Mouse (Mus musculus) neural tube, embryonic 15.5 days (tissue): Measurements from ENCODE around the gene Tmem198. TPM values are rescaled to one million over a fixed set of nuclear protein-coding genes. Genes with fewer than 3 reads are reported as not detected.

Experiments
- ATAC-seq: fragments of 200-750 bp; cut with Nextera tagmentation; 2 replicates; pipeline ENCODE4 v1.8.0; 2017; ENCODE audit warnings: mild to moderate bottlenecking, moderate TSS enrichment, moderate library complexity; ENCODE audit not compliant: low FRiP score
- H3K27ac ChIP-seq: fragments of 300-500 bp; sonication (generic); replicated peaks from 2 replicates; pipeline ENCODE4 v1.5.1; 2015; ENCODE audit warnings: mild to moderate bottlenecking, inconsistent platforms
- H3K27me3 ChIP-seq: fragments of 300-500 bp; sonication (generic); replicated peaks from 2 replicates; pipeline ENCODE4 v1.6.1; 2015; ENCODE audit warnings: inconsistent platforms
- H3K36me3 ChIP-seq: fragments of 300-500 bp; sonication (generic); 2 replicates; pipeline ENCODE4 v1.6.1; 2015; ENCODE audit warnings: inconsistent platforms
- H3K4me1 ChIP-seq: fragments of 300-500 bp; sonication (generic); 2 replicates; pipeline ENCODE4 v1.6.1; 2015; ENCODE audit warnings: inconsistent platforms
- H3K4me2 ChIP-seq: fragments of 300-500 bp; sonication (generic); 2 replicates; pipeline ENCODE4 v1.6.1; 2015; ENCODE audit warnings: inconsistent platforms, mild to moderate bottlenecking, moderate library complexity
- H3K4me3 ChIP-seq: fragments of 300-500 bp; sonication (generic); replicated peaks from 2 replicates; pipeline ENCODE4 v1.5.1; 2015; ENCODE audit warnings: mild to moderate bottlenecking, inconsistent platforms
- H3K9ac ChIP-seq: fragments of 300-500 bp; sonication (generic); replicated peaks from 2 replicates; pipeline ENCODE4 v1.6.1; 2015; ENCODE audit warnings: mild to moderate bottlenecking, inconsistent platforms
- H3K9me3 ChIP-seq: fragments of 300-500 bp; sonication (generic); replicated peaks from 2 replicates; pipeline ENCODE4 v1.6.1; 2016; ENCODE audit warnings: inconsistent platforms
- WGBS: fragments of 180-500 bp; shearing (Covaris S2); methylation state at CpG from one replicate; pipeline ENCODE4 v1.1.7; 2015; ENCODE audit warnings: mixed read lengths; 5-methylcytosine and 5-hydroxymethylcytosine counted together
- polyA plus RNA-seq: library from polyadenylated mRNA; unstranded; fragments of >200 nt; fragmentation: Nextera tagmentation; extraction: Ambion mirVana; gene quantifications from 2 replicates; pipeline ENCODE4 v1.2.1, GENCODE M21; 2015

Gene Tmem198
- polyA plus RNA-seq, 1 experiment from 2014 or later: 50.7 TPM

GRCm38 (mm10) chr1:75532280-75533172 lies 53.2 kb downstream of the Tmem198 start:
- 93% methylated on average over 19 of the region's 19 CpGs for WGBS
- Histone ChIP-seq H3K9me3 (no peaks in the 10 kb centered on the region), H3K27ac (no peak overlapping the region), H3K9ac (no peak overlapping the region), H3K27me3 (no peaks in the 10 kb centered on the region), H3K4me1 (no peaks in the 10 kb centered on the region), H3K36me3 (peaks cover 78% of the 10 kb centered on the region), H3K4me3 (no peak overlapping the region), H3K4me2 (no peak overlapping the region)
- ATAC-seq: no peak

- H3K9ac ChIP-seq: no peak overlapping the region
- H3K27ac ChIP-seq: no peak overlapping the region
- H3K4me3 ChIP-seq: no peak overlapping the region
- 89% methylated on average over 19 of the region's 19 CpGs for WGBS
- no peaks in the 10 kb centered on the region for H3K27me3 ChIP-seq
- no peak overlapping the region for H3K4me2 ChIP-seq
- H3K4me1 ChIP-seq: no peaks in the 10 kb centered on the region
- ATAC-seq: no peak
- no peaks in the 10 kb centered on the region for H3K9me3 ChIP-seq
- peaks cover 68% of the 10 kb centered on the region for H3K36me3 ChIP-seq
Measured at GRCm38 (mm10) chr1:75533325-75534252, 54.3 kb downstream of the Tmem198 start.

Other genes with a start within 250 kb of the Tmem198 start
- 0.29 TPM in 1 of 2 replicates, not detected in the other for gene A630095N17Rik, start 247.4 kb upstream of the Tmem198 start, polyA plus RNA-seq
- gene Dnajb2, start 243.1 kb upstream of the Tmem198 start, polyA plus RNA-seq: 72.1 and 90.7 TPM in 2 replicates
- gene Ptprn, start 215.0 kb upstream of the Tmem198 start, polyA plus RNA-seq: 25.6 and 32.4 TPM in 2 replicates
- gene Resp18, start 201.1 kb upstream of the Tmem198 start, polyA plus RNA-seq: 241 and 302 TPM in 2 replicates
- gene Dnpep, start 161.5 kb upstream of the Tmem198 start, polyA plus RNA-seq: 145 and 154 TPM in 2 replicates
- 10.9 and 16.0 TPM in 2 replicates for gene Des, start 119.2 kb upstream of the Tmem198 start, polyA plus RNA-seq
- 20.1 and 21.7 TPM in 2 replicates for gene Speg, start 104.2 kb upstream of the Tmem198 start, polyA plus RNA-seq
- 72.4 and 78.3 TPM in 2 replicates for gene Gmppa, start 43.6 kb upstream of the Tmem198 start, polyA plus RNA-seq
- gene Asic4, start 29.1 kb upstream of the Tmem198 start, polyA plus RNA-seq: 22.9 and 31.6 TPM in 2 replicates
- 48.3 and 51.7 TPM in 2 replicates for gene Chpf, start 225 bp upstream of the Tmem198 start, polyA plus RNA-seq
- 33.1 and 37.6 TPM in 2 replicates for gene Obsl1, start 26.9 kb downstream of the Tmem198 start, polyA plus RNA-seq
- gene Inha, start 27.5 kb downstream of the Tmem198 start, polyA plus RNA-seq: 18.1 and 23.5 TPM in 2 replicates
- 20.0 and 21.2 TPM in 2 replicates for gene Stk11ip, start 42.0 kb downstream of the Tmem198 start, polyA plus RNA-seq
- 62.7 and 75.1 TPM in 2 replicates for gene Slc4a3, start 66.7 kb downstream of the Tmem198 start, polyA plus RNA-seq